Mouse (Mus musculus) liver, embryonic 14.5 days (tissue): ENCODE measurements at regions not wholly inside any gene's neighbourhood (a gene's known extent, or its start where the extent isn't known, plus 50 kb on each side); places are given as distances from the start of the nearest gene placed in this dataset.

Source experiments
- CTCF ChIP-seq: IDR thresholded peaks from 2 replicates; pipeline ENCODE4 v1.5.1; 2016; ENCODE audit warnings: antibody characterized with exemption, low read depth, control low read depth
- EP300 ChIP-seq: IDR thresholded peaks from 2 replicates; pipeline ENCODE4 v1.6.1; 2016; ENCODE audit warnings: antibody characterized with exemption, low read depth

DNA sequence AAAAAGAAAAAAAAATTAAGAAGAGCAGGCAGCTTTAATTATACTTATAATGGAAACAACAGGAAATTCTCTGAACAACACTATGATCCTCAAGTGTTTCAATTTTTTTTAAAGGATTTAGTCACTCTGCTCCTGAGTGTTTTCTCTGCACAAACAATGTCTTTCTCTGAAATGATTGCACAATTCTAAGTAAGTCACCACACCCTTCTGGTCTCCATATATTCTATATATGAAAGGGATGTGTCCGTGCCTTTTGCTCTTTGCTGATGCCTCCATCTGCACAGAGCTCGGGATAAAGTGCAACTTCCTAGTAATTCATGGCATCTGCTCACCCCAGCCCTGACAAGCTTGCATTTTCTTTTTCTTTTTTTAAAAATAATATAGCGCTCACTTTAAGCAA, 1127.5 kb upstream of the Zeb2 start:
- TF ChIP-seq CTCF (no peak), EP300 (no peak)
